Mouse (Mus musculus) spleen, postnatal 4 days (tissue): ENCODE data around the gene Mtif3.

Experiments used
- DNase-seq, 2 experiments: peaks; one replicate each; pipeline ENCODE4 v3.0.0; 2022; ENCODE audit warnings: low spot score in 2 of 2

The Mtif3 gene

DNA sequence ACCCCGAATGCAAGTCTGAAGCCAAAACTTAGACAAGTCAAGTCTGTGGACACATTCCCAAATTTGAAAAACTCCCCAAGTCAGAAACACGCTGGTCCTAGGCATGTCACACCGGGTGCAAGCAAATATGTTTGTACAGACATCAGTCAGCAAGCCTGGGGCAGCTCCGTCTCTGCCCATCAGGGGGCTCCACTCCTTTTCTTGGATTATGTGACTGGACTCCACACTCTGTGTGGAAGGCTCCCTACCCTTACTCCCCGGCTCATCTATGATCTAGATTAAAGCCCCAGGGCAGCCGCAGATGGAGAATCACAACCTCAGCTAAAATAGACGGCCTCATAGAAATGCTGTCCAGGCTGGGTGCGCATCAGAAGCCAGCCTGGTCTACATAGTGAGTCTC lies 47.3 kb downstream of the Mtif3 start:
- no peak for DNase-seq

DNA sequence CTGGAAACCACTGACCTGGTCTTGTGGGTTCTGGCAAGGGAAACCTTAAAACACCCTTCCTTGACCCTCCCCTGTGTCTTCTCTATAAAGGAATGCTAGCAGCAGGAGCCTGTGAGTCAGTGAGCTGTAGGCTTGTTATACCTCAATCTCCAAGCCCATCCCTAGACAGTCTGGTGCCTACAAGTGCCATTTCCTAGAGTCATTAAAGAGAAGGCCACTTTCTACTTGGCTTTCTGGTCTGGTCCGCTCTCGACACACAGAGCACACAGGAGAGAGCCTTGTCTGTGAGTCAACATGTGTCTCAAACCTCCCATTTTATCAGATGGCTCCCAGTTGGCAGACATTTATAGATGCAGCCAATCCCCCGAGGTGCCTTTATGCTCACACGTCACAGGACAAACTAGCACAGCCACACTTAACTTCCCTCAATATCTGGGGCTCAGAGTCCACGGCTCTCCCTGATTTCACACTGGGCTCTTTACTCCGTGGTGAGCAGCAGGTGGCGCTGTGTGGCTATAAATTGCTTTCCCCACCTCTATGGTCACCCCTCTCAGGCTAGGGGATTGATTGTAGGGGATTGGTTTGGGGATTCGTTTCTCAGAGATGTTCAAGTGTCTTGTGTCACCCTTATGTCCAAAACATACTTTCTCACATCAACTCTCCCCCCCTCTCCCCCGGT lies 49.4 kb downstream of the Mtif3 start:
- DNase-seq = peak; percentile 42 to 80

DNA sequence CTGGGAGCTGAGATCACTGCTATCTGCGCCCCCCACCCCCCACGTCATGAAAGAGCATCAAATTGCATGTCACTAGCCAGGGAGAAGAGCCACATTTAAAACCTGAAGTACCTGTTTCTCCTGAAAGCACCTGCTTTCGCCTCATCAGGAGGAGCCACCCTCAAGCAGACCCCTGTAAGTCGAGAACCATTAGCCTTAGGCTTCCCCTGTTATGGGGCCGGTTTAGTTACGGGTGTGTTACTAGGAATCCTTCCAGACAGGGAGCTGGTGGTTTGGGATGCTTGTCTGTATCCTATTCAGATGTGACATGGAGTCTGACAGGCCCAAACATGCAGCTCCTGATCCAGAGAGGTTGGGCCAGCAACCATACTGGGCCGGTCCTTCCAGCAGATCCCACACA lies 50.2 kb downstream of the Mtif3 start:
- DNase-seq = no peak

DNA sequence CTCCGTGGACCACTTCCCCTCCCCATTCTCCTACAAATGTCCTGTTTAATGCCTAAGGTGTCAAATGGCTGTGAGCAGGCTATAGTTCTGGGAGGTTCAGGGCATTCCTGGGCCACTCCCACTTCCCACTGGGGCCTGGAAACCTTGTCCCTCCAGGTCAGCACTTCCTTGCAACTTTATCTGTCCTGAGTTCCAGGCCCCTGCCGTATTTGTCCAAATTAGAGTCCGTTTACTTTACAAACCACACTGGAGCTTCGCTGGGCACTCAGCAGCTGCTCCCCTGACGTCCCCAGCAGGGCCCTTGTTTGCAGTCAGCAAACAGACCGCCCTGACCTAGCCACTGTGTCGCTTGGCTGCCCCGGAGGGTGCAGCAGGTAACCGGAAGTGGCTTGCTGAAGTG lies 51.4 kb downstream of the Mtif3 start:
- peak in 1 of 2 experiments; percentile 55 for DNase-seq

DNA sequence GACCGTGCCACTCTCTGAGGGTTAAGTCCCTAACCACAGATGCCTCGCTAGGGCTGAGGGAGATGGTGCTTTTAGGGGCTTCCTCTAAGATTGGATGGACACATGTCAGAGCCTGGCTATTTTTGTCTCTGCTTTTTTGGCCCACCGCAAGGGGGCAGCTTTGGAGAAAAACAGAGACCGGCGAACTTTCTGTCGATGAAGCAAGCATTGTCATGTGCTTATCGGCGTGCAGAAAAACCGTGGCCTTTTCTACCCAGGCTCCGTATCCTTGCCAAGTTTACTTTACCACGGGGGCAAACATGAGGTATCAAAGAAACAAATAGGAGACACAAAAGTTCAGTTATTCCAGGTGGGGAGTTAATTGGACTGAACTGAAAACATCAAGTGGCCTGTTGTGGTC lies 55.0 kb downstream of the Mtif3 start:
- no peak for DNase-seq

DNA sequence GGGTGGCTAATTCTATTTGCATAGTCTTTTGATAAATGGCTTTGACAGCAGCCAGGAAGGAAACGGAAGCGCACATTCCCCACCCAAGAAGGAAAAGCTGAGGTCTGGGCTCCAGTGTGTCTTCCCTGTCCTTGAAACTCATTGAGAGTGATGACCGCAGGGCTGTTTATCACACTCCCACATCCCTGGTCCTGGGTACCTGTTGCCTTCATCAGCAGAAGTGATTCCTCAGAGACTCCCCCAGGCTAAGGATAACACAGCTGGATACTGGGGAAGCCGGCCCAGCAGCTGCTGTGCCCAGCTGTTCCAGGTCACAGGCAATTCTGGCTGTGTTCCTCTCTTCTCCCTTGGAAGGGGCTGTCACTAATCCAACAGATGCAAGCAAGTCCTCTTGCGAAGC lies 56.1 kb downstream of the Mtif3 start:
- DNase-seq = no peak

DNA sequence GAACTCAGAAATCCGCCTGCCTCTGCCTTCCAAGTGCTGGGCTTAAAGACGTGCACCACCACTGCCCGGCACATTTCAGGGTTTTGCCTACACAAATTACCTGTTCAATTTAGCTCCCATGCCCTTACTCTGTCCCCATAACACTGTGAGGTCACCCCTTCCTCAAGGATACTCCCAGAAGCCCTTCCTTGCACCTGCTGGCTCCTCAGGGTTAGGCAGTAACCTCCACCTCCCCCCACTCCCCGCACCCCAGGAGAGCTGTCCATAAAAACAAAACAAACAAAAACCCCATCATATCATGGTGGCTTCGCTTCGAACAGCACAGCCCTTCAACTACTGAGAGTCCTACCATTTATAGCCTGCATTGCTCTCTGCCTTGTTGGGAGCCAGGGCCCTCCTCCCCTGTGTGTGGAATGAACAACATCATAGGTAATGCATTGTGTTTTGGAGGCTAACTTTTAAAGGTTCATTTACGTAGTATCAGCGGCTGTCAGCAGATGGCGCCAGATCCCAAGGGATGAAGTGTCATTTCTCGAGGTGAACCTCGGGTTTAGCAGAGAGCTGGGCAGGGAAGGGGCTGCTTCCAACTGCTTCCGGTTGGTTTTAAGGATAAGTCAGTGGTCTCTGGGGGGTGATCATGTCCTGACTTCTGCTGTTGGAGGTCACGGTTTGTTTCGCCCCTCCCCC lies 58.0 kb downstream of the Mtif3 start:
- peak; percentile 75 to 91 for DNase-seq

DNA sequence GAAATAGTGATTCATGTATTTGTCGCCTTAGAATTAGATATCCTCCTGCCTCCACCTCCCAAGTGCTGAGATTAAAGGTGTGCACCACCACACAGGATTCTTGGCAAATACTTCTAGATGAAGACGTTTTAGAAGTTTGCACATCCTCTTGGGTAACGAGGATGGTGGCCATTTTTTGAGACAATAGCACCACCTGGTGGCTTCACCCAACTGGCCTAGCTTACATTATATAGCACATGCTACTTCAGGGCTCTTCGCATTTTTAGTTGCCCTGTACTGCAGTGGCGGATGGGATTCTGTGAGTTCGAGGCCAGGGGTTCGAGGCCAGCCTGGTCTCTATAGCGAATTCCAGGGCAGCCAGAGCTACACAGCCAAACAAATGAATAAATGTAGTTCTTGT lies 59.2 kb downstream of the Mtif3 start:
- DNase-seq = peak; percentile 75 to 86
